Mouse (Mus musculus) layer of hippocampus, adult 18-20 months (tissue): Measurements from ENCODE around the gene Ttll3. TPM values are rescaled to one million over a fixed set of nuclear protein-coding genes. Genes with fewer than 3 reads are reported as not detected.

Experiments used
- DNase-seq, 2 experiments: peaks; one replicate each; pipeline ENCODE4 v3.0.0; 2022; ENCODE audit warnings: low spot score in 2 of 2
- total RNA-seq, 2 experiments: library from RNA; stranded (reverse); gene quantifications; 2 replicates each; pipeline ENCODE4 v1.2.3; 2021

Ttll3 gene
- total RNA-seq, 2 experiments from 2014 or later: 14.8 to 17.6 TPM

DNA sequence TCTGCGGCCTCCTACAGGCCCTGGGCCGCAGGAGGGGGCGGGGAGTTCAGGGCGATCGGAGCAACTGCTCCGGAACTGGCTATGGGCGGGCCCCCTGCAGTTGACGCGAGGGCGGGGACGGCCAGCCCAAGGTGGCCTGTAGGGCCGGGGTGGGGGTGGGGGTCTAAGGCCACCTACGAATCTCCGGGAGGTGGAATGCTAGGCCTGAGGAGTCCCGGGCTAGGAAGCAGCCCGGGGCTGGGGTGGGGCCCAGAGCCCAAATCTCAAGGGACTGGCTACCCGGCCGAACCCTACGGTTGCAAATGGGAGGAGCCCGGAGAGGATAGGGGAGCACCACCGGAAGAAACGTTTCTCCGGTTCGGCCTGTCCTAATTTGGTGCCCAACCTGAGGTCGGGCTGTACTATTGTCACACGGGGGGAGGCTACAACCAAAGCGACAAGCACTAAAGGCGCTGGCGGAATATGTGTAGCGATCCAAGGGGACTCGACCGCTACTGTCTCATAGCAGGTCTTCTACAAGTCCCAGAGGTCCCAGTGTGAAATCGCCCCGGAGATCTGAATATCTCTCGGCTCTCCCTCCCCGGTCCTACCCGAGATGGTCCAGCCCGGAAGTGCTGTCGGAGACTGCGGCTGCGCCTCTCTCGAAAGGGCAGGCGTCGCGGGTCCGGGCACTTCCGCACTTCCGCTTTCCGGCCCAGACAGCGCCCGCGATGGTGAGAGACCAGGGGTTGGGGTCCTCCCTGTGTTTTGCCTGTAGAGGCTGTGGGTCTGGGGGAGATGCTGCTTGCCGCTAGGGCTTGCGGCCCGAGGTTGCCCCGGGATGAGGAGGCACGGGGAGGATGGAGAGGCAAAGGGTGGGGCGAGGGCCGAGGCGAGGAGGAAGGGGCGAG lies 11.3 kb upstream of the Ttll3 start, which contains the start of the genes Tada3 and Arpc4:
Tada3 (minus strand) TSS at position 388 of the 890 bp plus-strand sequence.
Arpc4 (plus strand) TSS at position 620 of the 890 bp plus-strand sequence.
- DNase-seq: peak; percentile 86 to 93

DNA sequence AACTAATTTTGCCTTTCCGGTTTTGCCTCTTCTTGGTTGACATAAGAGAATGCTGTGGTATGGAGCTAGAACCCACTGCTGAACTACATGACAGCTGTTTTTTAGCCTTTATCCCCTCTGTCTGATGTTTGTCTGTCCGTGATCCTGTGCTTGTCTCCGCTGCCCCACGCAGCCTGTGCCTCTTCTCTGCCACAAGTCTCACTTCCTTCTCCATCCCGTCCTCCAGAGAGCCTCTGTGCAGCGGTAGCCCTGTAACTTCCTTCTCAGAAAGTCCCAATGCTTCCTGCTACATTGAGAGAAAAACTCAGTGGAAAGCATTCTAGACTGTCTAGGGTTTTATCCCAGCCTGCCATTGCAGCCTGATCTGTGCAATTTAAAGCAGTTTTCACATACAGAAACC lies 9.8 kb upstream of the Ttll3 start:
- no peak for DNase-seq

DNA sequence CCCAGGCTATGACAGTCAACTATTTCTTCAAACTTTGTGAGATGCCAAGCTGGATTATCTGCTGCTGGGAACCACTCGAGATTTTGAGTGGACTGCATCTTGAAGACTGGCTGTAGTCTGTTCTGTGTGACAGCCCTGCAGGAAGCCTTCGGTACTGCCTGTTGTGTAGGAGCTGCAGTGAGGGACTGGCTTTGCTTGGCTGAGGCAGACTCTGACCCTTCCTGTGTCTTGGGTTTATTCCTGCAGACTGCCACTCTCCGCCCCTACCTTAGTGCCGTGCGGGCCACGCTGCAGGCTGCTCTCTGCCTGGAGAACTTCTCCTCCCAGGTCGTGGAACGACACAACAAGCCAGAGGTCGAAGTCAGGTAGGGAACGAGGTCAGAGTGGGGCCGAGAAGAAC lies 8.6 kb upstream of the Ttll3 start:
- no peak for DNase-seq

DNA sequence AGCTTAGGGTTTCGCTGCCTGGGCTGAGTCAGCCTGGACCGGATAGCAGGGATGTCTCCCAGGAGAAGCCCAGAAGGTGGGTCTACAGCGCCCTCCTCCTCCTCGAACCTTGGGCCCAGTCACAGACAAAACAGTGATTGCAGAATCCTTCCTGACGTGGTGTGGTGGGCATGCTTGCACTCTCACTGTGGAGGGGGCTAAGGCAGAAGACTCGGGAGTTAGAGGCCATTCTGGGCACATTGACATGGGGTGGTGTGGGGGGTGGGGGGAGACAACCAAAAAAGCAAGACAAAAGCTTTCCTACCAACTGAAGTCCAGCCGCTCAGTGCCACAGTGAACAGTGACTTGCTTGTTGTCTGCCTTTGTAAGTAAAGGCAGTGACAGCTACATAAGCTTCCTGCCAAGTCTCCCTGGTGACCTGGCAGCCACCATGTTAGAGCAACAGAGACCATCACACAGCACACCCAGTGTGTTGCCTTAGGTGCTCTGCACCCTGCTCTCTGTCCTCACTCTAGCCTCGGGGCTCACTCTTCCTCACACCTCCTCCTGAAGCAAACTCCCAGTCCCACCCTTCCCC lies 4.6 kb upstream of the Ttll3 start:
- DNase-seq: no peak

DNA sequence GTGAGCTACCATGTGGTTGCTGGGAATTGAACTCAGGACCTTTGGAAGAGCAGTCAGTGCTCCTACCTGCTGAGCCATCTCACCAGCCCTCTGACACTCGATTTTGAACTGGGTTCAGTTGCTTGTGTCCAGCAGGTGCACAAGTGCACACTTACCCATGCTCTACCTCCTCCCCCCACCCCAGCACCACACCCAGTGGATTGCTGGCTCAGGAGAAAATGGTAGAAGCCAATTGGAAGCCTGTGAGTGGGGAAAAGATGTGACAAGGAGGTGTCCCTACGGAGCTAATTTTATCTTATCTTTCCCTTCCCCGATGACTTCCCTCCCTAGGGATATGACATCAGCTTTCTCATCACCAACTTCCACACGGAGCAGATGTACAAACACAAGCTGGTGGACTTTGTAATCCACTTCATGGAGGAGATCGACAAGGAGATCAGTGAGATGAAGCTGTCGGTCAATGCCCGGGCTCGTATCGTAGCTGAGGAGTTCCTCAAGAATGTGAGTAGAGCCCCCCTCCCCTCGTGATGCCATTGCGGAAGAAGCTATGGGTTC lies 3.8 kb upstream of the Ttll3 start:
- no peak for DNase-seq

DNA sequence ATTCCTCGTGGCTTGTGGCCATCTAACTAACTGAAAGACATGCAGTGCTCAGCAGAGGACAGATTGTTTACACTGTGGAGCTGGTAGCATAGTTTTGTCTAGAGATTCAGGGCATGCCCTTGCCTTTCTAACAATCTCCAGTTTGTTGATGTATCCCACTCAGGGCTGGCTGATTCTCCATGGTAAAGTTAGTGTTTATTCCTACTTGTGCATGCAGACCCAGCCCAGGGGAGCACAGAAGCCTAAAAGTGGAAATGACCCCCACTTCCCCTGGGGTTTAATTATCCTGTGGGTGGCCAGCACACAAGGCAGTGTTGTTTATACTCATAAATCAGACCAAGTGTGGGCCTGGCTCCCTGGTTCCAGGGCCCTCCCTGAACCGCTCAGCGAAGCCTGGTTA lies 3.0 kb upstream of the Ttll3 start:
- DNase-seq: no peak

DNA sequence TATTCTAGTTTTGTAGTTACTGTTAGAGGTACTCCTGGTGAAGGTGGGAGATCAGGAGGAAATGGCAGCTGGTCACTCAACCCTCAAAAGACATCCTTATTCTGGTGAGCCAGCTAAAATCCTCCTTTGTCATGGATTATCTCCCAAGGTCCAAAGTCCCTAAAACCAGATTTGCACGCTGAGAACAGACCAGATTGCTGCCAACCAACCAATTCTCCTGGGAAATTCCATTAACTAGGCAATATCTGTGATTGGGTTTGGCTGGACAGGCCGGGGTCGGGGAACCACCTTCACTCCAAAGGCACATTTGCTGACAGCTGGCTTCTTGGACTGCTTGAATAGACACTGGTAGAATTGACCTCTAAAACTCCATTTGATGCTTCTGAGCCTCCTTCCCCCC lies 1.7 kb downstream of the Ttll3 start:
- DNase-seq: no peak

DNA sequence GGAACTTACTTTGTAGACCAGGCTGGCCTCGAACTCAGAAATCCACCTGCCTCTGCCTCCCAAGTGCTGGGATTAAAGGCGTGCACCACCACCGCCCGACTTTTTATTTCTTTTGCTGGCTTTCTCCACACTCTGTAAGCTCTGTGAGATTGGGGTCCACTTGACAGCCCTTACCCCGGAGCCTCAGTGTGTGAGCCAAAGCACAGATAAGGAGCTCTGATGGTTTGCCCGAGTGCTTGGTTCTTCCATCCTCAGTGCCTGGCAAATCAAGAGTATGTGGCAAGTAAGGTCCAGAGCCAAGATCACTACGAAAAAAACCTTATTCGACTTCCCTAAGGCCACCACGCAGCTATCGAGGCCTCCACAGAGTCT lies 2.9 kb downstream of the Ttll3 start:
- DNase-seq: no peak

DNA sequence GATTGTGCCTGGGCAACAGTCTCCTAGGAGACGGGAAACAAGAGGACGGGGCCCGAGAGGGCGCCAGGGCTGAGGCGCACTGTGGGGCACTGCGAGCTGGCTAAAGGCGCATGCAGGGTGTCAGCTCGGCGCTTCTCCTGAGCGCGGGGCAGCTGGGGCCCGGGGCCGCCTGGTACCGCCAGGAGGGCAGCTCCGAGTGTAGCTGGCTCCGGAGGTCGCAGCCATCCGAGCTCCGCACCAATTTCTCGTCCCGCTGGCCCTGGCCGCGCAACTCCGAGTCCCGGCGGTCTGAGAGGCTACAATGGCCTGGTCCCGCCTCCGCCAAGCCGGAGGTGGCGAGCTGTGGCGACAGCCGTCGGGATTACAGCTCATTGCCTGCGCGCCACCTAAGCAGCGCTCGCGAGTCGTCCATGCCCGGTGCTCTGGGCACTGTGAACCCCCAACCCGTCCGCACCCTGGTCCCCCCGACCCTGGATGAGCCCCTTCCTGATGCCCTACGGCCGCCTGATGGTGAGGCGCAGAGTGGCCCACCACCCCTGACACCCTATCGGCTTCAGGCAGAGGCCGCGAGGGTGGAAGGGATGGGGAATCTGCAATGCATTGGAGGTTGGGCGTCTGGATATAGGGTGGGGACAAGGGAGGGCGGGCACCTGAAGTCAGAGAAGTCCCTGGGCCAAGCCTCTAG lies 3.5 kb downstream of the Ttll3 start:
- peak in 1 of 2 experiments; percentile 61 for DNase-seq

DNA sequence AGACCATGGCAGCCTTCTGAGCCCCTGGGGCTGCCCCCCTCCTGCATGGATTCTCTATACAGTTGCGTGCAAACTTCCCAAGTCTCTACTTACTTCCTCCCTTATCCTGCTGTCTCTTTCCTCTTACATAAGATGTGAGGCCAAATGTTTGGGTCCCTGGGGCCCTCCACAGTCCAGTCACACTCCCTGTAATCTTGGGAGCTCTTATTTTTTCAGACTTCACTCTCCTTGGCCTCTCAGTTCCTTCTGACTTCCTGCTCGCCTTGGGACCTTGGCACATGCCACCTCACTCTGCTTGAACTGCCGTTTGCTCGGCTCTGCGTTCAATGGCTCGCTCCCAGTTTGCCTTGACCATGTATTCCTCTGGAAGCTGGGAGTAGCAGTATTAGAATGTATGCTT lies 4.9 kb downstream of the Ttll3 start:
- no peak for DNase-seq

DNA sequence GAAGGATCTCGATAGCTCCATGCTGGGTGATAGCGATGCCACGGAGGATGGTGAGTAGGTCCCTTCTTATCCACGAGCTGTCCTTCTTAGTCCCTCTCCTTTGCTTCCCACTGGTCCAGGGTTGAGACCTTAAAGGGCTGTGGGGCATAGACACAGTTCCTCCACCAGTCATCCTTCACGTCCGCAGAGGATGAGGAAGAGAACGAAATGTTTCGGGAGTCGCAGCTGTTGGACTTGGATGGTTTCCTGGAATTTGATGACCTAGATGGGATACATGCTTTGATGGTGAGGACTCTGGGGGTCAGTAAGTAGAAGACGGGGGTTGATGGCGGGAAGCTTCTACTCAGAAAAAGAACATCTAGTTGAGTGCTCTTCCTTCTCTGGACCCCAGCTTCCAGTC lies 5.8 kb downstream of the Ttll3 start:
- DNase-seq: no peak

DNA sequence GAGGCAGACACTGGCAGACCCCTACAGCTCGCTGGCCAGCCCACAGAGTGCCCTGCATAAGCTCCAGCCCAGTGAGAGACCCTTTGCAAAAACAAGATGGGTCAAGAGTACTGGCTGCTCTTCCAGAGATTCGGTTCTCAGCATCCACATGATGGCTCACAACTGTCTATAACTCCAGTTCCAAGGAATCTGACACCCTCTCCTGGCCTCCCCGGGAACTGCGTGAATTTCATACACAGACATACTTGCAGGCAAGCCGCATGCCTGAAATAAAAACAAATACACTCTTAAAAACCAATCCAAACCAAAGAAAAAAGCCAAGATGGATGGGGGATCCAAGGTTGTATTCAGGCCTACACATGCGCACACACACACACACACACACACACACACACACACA lies 6.4 kb downstream of the Ttll3 start:
- no peak for DNase-seq

DNA sequence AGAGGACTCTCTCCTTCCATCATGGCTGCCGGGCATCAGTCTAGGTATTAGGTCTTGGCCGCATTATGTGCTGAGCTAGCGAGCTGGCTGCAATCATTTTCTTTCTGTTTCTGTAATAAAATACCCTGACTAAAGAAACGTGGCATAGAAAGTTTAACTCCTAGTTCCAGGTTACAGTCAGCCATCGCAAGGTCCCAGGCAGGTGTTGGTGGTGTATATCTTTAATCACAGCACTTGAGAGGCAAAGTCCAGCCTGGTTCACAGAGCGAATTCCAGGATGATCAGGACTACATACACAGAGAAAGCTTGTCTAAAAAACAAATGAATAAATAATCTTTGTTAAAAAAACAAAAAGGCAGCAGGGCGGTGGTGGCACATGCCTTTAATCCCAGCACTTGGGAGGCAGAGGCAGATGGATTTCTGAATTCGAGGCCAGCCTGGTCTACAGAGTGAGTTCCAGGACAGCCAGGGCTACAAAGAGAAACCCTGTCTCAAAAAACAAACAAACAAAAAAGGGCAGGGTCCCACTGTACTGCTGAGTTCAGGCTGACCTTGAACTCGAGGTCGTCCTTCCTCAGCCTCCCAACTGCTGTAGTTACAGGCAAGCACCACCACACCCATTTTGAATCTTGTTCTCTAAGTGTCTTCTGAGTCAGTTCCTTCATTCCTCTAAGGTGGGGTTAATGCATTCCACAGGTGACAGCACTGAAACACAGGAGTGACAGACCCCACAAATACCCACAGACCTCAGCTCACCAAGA lies 7.4 kb downstream of the Ttll3 start:
- no peak for DNase-seq

DNA sequence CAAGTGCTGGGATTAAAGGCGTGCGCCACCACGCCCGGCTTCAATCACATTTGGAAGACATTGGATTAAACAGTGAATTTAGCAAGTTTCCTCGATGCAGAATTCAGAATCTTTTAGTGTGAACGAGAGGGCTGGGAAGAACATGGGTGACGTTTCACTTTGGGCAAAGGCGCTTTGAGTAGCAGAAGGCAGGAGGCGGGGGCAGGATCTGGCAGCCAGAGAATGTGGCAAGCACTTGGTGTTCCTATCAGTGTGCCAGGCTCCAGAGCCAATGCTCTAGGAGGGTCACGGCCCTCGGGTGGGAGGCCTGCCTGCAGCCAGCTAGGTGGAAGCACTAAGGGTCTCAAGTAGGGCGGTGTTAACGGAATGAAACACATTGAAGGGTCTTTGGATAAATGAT lies 13.0 kb downstream of the Ttll3 start:
- peak in 1 of 2 experiments; percentile 83 for DNase-seq

DNA sequence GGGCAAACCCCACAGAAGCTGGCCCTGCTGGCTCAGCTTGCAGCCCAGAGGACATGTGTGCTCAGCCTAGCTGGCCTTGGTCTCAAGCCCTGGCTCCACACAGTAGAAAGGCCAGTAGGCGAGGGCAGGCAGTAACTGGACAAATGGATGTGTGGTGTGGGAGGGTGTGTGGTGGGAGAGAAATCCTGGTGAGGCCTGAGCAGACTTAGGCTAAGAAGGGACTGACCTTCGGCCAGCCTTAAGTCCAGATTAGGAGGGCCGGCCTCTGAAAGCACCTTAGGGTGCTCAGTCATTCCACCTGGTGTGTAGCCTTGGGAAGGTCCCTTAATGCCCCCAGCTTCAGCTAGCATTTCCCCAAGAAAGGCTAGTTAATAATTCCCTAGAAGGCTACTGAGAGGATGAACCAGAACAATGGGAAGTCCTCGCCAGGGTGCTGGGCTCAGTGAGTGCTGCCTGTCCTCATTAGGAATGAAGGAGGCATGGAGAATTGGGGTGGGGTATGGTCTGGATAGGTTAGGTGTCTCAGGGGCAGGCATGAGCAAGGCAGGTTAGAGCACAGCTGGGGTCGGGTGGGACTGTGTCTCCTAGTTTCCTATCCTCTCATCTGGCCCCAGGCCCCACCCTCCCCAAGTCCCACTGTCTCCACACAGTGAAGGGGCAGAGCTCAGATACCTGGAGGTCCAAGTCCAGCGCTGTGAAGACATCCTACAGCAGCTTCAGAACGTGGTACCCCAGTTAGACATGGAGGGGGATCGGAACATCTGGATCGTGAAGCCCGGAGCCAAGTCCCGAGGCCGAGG lies 15.8 kb downstream of the Ttll3 start:
- DNase-seq: no peak

DNA sequence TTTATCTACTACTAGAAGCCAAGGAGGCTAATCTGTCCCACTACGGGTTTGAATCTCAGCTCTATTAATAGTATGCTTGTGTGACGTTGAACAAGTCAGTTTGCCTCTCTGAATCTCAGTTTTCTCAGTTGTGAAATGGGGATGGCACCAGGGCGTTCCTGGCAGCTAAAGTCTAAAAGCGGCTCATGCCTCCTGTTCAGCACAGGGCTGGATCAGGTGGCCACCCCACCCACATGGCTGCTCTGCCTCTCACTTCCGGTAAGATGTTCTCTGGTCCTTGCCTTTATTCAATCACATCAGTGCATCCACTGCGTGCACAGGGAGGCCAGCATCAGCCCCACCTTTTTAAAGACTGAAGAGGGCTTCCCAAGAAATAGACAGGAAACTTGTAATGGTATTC lies 16.4 kb downstream of the Ttll3 start:
- peak in 1 of 2 experiments; percentile 75 for DNase-seq

DNA sequence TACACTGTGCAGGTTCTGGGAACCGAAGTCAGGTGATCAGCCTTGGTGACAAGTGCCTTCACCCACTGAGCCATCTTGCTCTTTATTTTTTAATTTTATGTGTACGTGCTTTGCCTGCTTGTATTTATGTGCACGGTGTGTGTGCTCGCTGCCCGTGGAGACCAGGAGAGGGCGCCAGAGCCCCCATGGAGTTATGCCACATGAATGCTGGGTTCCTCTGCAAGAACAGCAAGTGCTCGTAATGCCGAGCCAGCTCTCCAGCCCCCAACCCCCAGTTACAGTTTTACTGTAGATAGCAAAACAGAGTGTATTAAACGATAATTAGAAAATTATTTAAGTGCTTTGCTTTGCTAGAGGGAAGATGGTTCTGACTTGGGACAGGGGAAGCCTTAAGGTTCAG lies 17.6 kb downstream of the Ttll3 start:
- no peak for DNase-seq

DNA sequence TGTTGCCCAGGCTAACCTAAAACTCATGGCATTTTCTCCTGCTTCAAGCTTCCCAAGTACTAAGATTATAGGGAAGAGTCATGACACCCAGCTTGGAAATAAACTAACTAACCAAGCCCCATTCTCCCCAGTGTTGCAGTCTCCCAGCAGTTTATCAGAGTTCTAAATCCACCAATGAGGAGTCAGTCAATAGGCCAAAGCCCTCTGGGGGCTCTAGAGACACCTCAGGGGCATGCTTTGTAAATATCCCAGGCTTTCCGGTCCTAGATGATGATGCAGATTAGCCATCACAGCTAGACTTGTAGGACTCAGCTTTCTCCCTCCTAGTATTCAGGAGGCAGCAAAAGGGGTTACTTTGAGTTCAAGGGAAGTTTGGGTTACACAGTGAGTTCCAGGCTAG lies 20.9 kb downstream of the Ttll3 start:
- DNase-seq: no peak

DNA sequence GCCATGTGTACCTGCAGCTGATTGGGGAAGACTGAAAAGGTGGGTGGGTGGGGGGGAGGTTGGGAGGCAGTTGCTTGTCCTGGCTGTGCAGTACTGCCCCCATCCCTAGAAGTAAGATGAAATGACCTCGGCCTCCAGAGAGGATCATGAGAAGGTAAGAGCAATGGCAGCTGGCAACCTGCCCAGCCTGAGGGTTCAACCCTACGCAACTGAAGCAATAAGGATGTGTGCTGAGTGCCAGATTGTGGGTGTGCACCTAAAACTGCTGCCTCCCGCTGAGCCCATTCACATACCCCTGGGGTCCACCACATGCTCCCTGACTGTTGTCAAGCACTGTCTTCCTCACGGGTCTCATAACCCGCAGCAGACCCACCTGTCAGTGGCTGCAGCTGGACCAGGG lies 27.4 kb downstream of the Ttll3 start:
- no peak for DNase-seq

DNA sequence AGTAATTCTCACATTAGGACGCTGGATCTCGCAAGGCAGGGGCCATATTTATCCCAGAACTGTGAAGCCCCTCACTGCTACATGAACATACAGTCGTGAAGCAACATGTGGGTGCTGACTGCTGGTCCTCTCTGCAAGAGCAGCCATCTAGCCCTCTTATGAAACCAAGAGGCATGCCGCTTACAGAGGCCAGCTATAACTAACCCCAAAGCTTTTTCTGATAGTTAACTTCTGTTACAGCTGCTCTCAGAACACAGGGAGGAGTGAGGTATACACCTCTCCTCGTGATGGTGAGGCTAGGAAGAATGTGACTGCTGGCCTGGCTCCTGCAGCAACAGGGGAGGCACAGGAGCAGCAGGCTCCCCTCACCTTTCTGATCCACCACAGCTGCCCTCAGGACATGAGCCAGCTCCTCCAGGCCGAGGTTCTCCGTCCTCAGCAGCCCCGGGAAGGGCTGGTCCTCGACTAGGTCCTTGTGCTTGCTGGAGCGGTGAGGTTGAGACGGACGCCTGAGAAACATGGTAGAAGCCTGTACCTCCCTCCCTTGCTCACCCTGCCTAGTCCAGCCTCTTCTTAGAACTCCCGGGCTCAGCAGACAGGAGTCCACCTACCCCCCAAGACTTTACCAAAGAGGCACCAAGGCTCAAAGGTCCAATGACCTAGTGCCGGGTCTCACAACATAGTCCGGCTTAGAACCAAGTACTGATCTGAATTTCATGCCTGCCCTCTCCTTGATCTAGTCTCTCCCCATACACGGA lies 29.6 kb downstream of the Ttll3 start:
- DNase-seq: no peak
